Mouse (Mus musculus): ENCODE results near the gene Cers3.
A peak's percentile ranks its signal among the peaks of the same experiment; 100 is the strongest.

The Cers3 gene

GRCm38 (mm10) chr7:66779944-66780942 lies 36.9 kb downstream of the Cers3 start:
- no peak for DNase-seq (ENCODE audit: low read depth, low spot score)

- no peak for DNase-seq (ENCODE audit: low read depth, low spot score)
Measured at GRCm38 (mm10) chr7:66786476-66786875, 43.2 kb downstream of the Cers3 start.

- no peak for DNase-seq (ENCODE audit: low read depth, low spot score)
Measured at GRCm38 (mm10) chr7:66787816-66788215, 44.5 kb downstream of the Cers3 start.

GRCm38 (mm10) chr7:66789860-66790748 lies 46.8 kb downstream of the Cers3 start:
- DNase-seq (ENCODE audit: low read depth, low spot score), result peak; percentile 2

- DNase-seq (ENCODE audit: low read depth, low spot score), result no peak
Measured at GRCm38 (mm10) chr7:66791022-66791421, 47.7 kb downstream of the Cers3 start.

GRCm38 (mm10) chr7:66796909-66797308 lies 53.6 kb downstream of the Cers3 start:
- DNase-seq (ENCODE audit: low read depth, low spot score), result no peak

GRCm38 (mm10) chr7:66797345-66797744 lies 54.0 kb downstream of the Cers3 start:
- no peak for DNase-seq (ENCODE audit: low read depth, low spot score)

GRCm38 (mm10) chr7:66798826-66799225 lies 55.5 kb downstream of the Cers3 start:
- no peak for DNase-seq (ENCODE audit: low read depth, low spot score)

- DNase-seq (ENCODE audit: low read depth, low spot score), result no peak
Measured at GRCm38 (mm10) chr7:66800784-66801183, 57.5 kb downstream of the Cers3 start.

- DNase-seq (ENCODE audit: low read depth, low spot score), result no peak
Measured at GRCm38 (mm10) chr7:66801785-66802184, 58.5 kb downstream of the Cers3 start.

- DNase-seq (ENCODE audit: low read depth, low spot score), result no peak
Measured at GRCm38 (mm10) chr7:66803798-66804197, 60.5 kb downstream of the Cers3 start.

- no peak for DNase-seq (ENCODE audit: low read depth, low spot score)
Measured at GRCm38 (mm10) chr7:66806801-66807200, 63.5 kb downstream of the Cers3 start.

- no peak for DNase-seq (ENCODE audit: low read depth, low spot score)
Measured at GRCm38 (mm10) chr7:66810436-66810835, 67.1 kb downstream of the Cers3 start.

- no peak for DNase-seq (ENCODE audit: low read depth, low spot score)
Measured at GRCm38 (mm10) chr7:66811294-66811693, 68.0 kb downstream of the Cers3 start.

- DNase-seq (ENCODE audit: low read depth, low spot score), result no peak
Measured at GRCm38 (mm10) chr7:66812289-66812688, 69.0 kb downstream of the Cers3 start.

- no peak for DNase-seq (ENCODE audit: low read depth, low spot score)
Measured at GRCm38 (mm10) chr7:66812737-66813136, 69.4 kb downstream of the Cers3 start.

- no peak for DNase-seq (ENCODE audit: low read depth, low spot score)
Measured at GRCm38 (mm10) chr7:66813172-66813571, 69.9 kb downstream of the Cers3 start.

GRCm38 (mm10) chr7:66815526-66815925 lies 72.2 kb downstream of the Cers3 start:
- no peak for DNase-seq (ENCODE audit: low read depth, low spot score)

GRCm38 (mm10) chr7:66820034-66820433 lies 76.7 kb downstream of the Cers3 start:
- peak; percentile 64 for DNase-seq (ENCODE audit: low read depth, low spot score)

- no peak for DNase-seq (ENCODE audit: low read depth, low spot score)
Measured at GRCm38 (mm10) chr7:66830803-66831202, 87.5 kb downstream of the Cers3 start.

- DNase-seq (ENCODE audit: low read depth, low spot score), result no peak
Measured at GRCm38 (mm10) chr7:66831295-66831694, 88.0 kb downstream of the Cers3 start.

- peak; percentile 95 for DNase-seq (ENCODE audit: low read depth, low spot score)
Measured at GRCm38 (mm10) chr7:66839463-66840007, 96.2 kb downstream of the Cers3 start, which contains the start of gene Adamts17. Gene Adamts17, plus strand, starts transcription at chr7:66839735.

All from CD4-positive, CD25-positive, alpha-beta regulatory T cell, adult 2 months (primary cell).